Mouse (Mus musculus) neural tube, embryonic 15.5 days (tissue): ENCODE results near the gene Cd44. TPM values are rescaled to one million over a fixed set of nuclear protein-coding genes. Genes with fewer than 3 reads are reported as not detected.

Experiments
- ATAC-seq: fragments of 200-750 bp; cut with Nextera tagmentation; 2 replicates; pipeline ENCODE4 v1.8.0; 2017; ENCODE audit warnings: mild to moderate bottlenecking, moderate TSS enrichment, moderate library complexity; ENCODE audit not compliant: low FRiP score
- H3K27ac ChIP-seq: fragments of 300-500 bp; sonication (generic); replicated peaks from 2 replicates; pipeline ENCODE4 v1.5.1; 2015; ENCODE audit warnings: mild to moderate bottlenecking, inconsistent platforms
- H3K27me3 ChIP-seq: fragments of 300-500 bp; sonication (generic); replicated peaks from 2 replicates; pipeline ENCODE4 v1.6.1; 2015; ENCODE audit warnings: inconsistent platforms
- H3K36me3 ChIP-seq: fragments of 300-500 bp; sonication (generic); 2 replicates; pipeline ENCODE4 v1.6.1; 2015; ENCODE audit warnings: inconsistent platforms
- H3K4me1 ChIP-seq: fragments of 300-500 bp; sonication (generic); 2 replicates; pipeline ENCODE4 v1.6.1; 2015; ENCODE audit warnings: inconsistent platforms
- H3K4me2 ChIP-seq: fragments of 300-500 bp; sonication (generic); 2 replicates; pipeline ENCODE4 v1.6.1; 2015; ENCODE audit warnings: inconsistent platforms, mild to moderate bottlenecking, moderate library complexity
- H3K4me3 ChIP-seq: fragments of 300-500 bp; sonication (generic); replicated peaks from 2 replicates; pipeline ENCODE4 v1.5.1; 2015; ENCODE audit warnings: mild to moderate bottlenecking, inconsistent platforms
- H3K9ac ChIP-seq: fragments of 300-500 bp; sonication (generic); replicated peaks from 2 replicates; pipeline ENCODE4 v1.6.1; 2015; ENCODE audit warnings: mild to moderate bottlenecking, inconsistent platforms
- H3K9me3 ChIP-seq: fragments of 300-500 bp; sonication (generic); replicated peaks from 2 replicates; pipeline ENCODE4 v1.6.1; 2016; ENCODE audit warnings: inconsistent platforms
- WGBS: fragments of 180-500 bp; shearing (Covaris S2); methylation state at CpG from one replicate; pipeline ENCODE4 v1.1.7; 2015; ENCODE audit warnings: mixed read lengths; 5-methylcytosine and 5-hydroxymethylcytosine counted together
- polyA plus RNA-seq: library from polyadenylated mRNA; unstranded; fragments of >200 nt; fragmentation: Nextera tagmentation; extraction: Ambion mirVana; gene quantifications from 2 replicates; pipeline ENCODE4 v1.2.1, GENCODE M21; 2015

The Cd44 gene
- 6.9 and 9.8 TPM in 2 replicates for polyA plus RNA-seq

DNA sequence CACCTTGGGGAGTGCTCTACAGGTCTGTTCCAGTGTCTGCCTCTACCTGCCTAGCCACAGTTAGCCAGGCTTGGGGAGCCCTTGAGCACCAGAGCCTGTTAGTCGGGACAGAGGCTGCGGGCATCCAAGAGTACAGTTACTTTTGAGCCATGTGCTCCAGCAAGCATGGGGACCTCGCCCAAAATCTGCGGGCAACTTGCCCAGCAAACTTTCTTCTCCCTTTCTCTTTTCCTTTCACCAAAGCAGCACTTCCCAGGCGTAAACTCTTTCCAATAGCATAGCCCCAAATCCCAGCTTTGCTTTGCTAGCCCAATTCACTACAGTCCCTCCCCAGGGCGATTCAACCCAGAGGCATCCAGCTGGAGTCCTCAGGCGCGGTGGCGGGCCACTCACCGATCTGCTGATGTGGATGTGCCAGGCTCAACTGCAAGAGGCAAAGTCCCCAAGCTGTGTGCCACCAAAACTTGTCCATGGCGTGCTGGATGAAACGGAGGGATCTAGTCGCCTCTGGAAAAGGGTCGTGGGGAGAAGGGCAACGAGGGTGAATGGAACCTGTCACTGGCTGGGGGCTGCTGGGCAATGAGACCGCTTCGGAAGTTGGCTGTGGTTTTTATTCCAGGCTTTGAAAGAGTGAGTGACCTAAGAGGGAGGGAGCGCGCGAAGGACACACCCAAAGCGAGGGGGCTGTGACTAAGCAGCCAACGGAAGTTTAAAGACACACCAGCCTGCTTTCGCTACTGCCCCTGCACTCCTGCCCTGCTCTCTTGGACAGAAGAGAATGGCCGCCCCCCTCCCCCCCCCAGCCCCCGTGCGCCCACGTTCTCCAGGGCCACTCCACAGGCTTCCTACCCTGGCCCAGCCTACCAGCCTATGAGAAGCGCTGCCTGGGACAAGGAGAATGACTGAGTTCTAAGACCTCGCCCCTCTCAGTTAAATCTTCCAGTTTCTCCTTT lies at the start of gene Cd44:
Gene Cd44 (minus strand): TSS at position 791 of the 953 bp plus-strand sequence.
- ATAC-seq, result peak; percentile 41; the same call in 1 of the 2 replicates
- Histone ChIP-seq H3K36me3 (no peaks in the 10 kb centered on the region), H3K27ac (no peak within 1 kb of the TSS), H3K9ac (peak within 1 kb of the TSS; percentile 6; the same call in 1 of the 2 replicates), H3K4me2 (peak within 1 kb of the TSS; percentile 65), H3K4me1 (peaks cover 9% of the 10 kb centered on the region), H3K4me3 (peak within 1 kb of the TSS; percentile 40), H3K9me3 (no peaks in the 10 kb centered on the region), H3K27me3 (peaks cover 17% of the 10 kb centered on the region)
- WGBS, result 1% methylated on average over 27 of the region's 29 CpGs

DNA sequence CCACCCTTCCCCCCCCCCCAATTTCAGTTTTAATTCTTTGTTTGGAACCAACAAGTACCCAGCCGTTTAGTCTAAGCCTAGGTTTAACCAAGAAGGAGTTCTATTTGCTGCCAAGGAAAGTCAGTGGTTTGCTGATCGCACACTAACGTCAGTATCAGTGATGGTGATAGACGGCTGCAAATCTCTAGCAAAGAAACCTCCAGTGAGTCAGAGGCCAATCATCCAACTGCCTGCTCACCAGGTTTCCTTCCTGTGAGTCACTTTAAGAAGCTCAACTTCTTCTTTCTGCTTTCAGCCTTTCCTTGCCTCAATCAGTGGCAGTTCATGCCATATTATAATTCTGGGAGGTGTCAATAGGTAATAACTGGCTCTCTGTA lies 47.0 kb upstream of the Cd44 start:
- ATAC-seq, result no peak

DNA sequence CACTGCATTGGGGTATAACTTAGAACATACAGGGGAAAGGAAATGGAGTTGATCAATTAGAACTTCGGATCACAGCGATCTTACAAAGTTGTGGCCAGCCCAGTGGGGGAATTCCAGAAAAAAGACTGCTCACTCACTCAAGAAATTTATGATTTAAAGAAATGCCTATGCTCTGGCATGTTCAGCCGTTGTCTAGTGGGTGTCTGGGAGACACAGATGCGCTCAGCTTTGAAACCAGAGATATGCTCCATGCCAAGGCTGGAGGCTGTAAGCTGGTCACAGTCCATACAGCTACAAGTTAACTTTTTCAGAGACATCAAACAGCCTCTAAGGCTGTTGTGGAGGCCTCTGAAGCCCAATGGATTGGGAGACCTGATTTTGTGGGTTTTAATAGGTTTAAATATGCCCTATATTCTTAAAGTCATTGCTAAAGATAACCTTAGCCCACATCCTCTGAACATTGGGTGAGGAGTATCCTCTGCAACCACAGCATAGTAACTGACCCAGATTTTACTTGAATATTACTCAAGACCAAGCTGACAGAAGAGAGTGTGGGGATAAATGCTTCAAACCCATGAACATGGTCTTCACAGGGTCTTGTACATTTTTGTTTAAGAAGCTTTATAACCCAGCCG lies 46.5 kb upstream of the Cd44 start:
- H3K36me3 ChIP-seq, result no peaks in the 10 kb centered on the region
- ATAC-seq, result no peak
- H3K9ac ChIP-seq, result no peak overlapping the region
- H3K9me3 ChIP-seq, result no peaks in the 10 kb centered on the region
- H3K27ac ChIP-seq, result no peak overlapping the region
- no peak overlapping the region for H3K4me2 ChIP-seq
- 91% methylated on average over 5 of the region's 5 CpGs for WGBS
- H3K4me3 ChIP-seq, result no peak overlapping the region
- no peaks in the 10 kb centered on the region for H3K27me3 ChIP-seq
- H3K4me1 ChIP-seq, result peaks cover 13% of the 10 kb centered on the region

More for the DNA sequence above, 47.0 kb upstream of the Cd44 start:
- Histone ChIP-seq H3K27ac (no peak overlapping the region), H3K4me2 (no peak overlapping the region), H3K9me3 (no peaks in the 10 kb centered on the region), H3K36me3 (no peaks in the 10 kb centered on the region), H3K4me3 (no peak overlapping the region), H3K27me3 (no peaks in the 10 kb centered on the region), H3K9ac (no peak overlapping the region), H3K4me1 (peaks cover 11% of the 10 kb centered on the region)
- WGBS, result 84% methylated on average over 4 of the region's 4 CpGs

DNA sequence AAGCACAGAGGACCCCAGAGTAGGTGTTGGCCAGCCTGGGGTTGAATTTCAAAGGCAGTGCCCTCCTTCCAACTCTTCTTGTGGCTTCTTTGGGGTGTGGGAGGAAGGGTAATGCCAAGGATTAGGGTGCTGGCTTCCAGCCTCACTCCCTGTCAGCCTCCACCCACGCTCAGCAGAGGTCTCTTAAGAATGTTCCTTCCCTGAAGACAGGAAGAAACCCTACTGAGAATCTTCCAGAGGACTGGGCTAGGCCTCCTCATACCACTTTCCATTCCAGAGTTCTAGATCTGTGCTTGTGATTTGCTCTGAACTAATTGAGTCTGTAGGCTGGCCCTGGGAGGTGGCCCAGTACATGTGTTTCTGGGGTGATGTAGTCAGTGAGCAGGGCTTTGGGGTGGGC lies 43.6 kb upstream of the Cd44 start:
- Histone ChIP-seq H3K27ac (no peak overlapping the region), H3K9me3 (no peaks in the 10 kb centered on the region)

DNA sequence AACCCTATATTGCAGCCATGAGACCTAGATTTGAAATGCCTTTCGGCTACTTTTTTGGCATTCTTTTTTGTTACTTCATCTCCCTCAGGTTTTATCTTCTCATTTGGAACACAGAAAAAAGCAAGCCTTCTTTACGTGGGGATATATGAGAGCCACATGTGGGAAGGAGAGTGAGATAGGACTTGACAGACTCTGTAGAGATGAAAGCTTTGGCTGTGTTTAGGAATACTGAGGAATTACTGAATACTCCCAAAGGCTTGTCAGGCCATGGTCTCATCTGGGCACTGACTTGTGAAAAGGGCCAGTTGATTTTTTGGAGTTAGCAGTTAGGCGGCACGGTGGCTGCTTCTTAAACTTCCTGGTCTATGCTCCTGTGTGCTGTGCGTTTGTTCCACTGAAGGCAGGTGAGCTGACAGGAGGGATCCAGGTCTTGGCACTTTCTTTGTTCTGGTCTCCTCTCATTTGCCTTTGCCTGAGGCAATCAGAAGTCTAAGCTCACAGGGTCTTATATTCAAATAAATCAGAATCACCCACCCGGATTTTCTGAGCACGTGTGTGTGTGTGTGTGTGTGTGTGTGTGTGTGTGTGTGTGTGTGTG lies 43.0 kb upstream of the Cd44 start:
- Histone ChIP-seq H3K4me1 (peaks cover 18% of the 10 kb centered on the region), H3K4me3 (no peak overlapping the region), H3K27me3 (no peaks in the 10 kb centered on the region), H3K36me3 (no peaks in the 10 kb centered on the region), H3K27ac (no peak overlapping the region), H3K4me2 (no peak overlapping the region), H3K9ac (no peak overlapping the region), H3K9me3 (no peaks in the 10 kb centered on the region)
- 86% methylated on average over 7 of the region's 7 CpGs for WGBS
- no peak for ATAC-seq

More for the DNA sequence above, 43.6 kb upstream of the Cd44 start:
- H3K36me3 ChIP-seq, result no peaks in the 10 kb centered on the region
- no peak overlapping the region for H3K4me3 ChIP-seq
- no peak for ATAC-seq
- no peak overlapping the region for H3K4me2 ChIP-seq
- peaks cover 18% of the 10 kb centered on the region for H3K4me1 ChIP-seq
- 60% methylated on average over 1 of the region's 1 CpGs for WGBS
- no peaks in the 10 kb centered on the region for H3K27me3 ChIP-seq
- no peak overlapping the region for H3K9ac ChIP-seq

DNA sequence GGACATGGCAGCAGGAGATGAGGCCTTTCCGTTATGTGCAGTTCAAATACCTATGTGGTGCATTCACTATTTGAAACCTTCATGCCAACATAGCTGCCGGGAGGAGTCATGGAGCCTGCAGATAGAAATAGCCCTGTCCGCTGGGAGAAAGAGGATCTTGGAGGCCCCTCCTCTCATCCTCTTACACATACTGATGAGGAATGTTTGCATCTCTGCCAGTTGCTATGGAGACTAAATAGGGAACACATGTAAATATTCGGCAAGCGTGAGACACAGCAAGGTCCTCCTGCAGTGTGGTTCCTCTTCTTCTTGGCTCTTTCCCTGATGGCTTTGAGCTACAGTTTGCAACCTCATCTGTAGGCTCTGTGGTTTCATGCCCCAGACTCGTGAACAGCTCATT lies 42.5 kb upstream of the Cd44 start:
- Histone ChIP-seq H3K4me3 (no peak overlapping the region), H3K27me3 (no peaks in the 10 kb centered on the region), H3K27ac (no peak overlapping the region), H3K4me1 (peaks cover 18% of the 10 kb centered on the region), H3K4me2 (no peak overlapping the region), H3K36me3 (no peaks in the 10 kb centered on the region), H3K9me3 (no peaks in the 10 kb centered on the region), H3K9ac (no peak overlapping the region)
- peak; percentile 65; the same call in 1 of the 2 replicates for ATAC-seq
- WGBS, result 28% methylated on average over 6 of the region's 6 CpGs

DNA sequence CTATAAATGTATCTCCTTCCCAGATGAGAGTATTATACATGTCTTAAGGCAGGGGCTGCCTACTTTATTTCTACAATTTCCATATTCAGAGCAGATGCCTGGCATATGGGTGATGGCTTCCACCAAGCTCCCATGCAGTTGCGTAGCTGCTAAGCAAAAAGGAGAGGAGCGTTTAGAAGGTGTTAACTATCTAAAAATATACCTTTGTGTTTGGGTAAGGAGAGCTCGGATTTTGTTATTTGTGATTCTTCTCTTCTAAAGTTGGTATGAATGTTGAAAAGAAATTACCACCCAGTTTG lies 41.3 kb upstream of the Cd44 start:
- peaks cover 18% of the 10 kb centered on the region for H3K4me1 ChIP-seq
- no peak overlapping the region for H3K4me2 ChIP-seq
- H3K9me3 ChIP-seq, result no peaks in the 10 kb centered on the region
- no peaks in the 10 kb centered on the region for H3K36me3 ChIP-seq
- no peak overlapping the region for H3K27ac ChIP-seq
- H3K4me3 ChIP-seq, result no peak overlapping the region
- ATAC-seq, result no peak
- H3K27me3 ChIP-seq, result no peaks in the 10 kb centered on the region
- 96% methylated on average over 3 of the region's 3 CpGs for WGBS
- H3K9ac ChIP-seq, result no peak overlapping the region

DNA sequence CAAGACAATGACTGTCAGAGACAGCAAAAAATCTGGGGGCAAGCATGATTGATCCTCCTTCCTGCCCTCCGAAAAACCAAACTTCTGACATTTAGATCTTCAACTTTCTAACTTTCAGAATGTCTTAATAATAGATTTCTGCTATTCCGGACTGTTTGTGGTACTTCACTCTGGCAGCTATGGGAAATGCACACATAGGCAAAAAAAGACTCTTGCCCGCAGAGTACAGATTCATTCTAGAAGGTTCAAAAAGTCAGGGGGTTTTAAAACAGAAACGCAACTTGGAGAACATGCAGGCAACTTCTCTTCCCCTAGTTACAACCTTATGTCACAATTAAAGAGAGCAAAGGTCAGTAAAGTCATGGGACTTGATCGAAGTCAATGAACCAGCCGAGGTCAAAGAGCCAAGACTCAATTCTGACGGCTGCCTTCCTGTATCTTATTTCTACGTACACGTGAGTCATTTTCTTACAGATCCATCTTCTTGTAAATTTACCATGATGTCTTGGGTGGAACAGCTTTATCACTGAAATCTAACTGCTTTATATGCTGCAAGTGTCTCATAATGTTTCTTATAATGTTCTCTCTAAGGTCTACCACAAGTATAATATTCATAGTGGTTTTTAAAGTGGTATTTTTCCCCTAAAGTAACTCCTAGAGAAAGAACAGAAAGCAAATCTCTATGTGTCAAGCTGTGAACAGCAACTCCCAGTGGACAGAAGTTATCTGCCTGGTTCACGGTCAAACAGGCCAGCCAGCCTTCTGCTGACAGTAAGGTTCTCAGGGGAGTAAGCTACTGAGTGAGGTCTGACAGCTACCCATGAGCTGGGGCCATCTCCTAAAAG lies 40.7 kb upstream of the Cd44 start:
- H3K27me3 ChIP-seq, result no peaks in the 10 kb centered on the region
- no peak overlapping the region for H3K27ac ChIP-seq
- no peaks in the 10 kb centered on the region for H3K36me3 ChIP-seq
- no peaks in the 10 kb centered on the region for H3K9me3 ChIP-seq
- ATAC-seq, result no peak
- no peak overlapping the region for H3K9ac ChIP-seq
- peaks cover 18% of the 10 kb centered on the region for H3K4me1 ChIP-seq
- H3K4me3 ChIP-seq, result no peak overlapping the region
- H3K4me2 ChIP-seq, result no peak overlapping the region
- WGBS, result 78% methylated on average over 10 of the region's 10 CpGs

DNA sequence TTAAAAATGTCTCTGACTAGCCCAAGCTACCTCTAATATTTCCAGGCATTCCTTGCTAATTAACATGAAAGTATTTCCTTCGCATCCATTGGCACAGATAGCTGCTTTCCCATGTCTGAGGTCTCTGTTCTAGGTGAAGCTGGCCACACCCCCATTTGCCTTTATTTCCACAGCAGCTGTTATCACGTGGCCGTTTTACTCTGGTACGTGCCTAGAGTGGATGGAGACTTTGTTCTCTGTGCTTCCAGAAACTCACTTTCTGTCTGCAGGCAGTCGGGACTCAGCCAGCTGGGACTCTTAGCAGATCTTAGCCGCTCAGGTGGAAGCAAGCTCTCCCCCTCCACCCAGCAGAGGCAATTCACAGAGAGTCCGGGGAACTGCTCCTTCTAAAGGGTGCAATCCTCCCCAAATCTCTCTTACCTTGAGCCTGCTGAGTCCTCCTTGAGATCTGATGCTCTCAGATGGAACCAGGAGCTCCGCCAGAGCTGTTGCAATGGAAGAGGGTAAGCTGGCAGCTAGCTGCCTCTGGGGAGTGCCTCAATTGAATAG lies 39.4 kb upstream of the Cd44 start:
- no peaks in the 10 kb centered on the region for H3K9me3 ChIP-seq
- H3K27ac ChIP-seq, result no peak overlapping the region
- peaks cover 18% of the 10 kb centered on the region for H3K4me1 ChIP-seq
- ATAC-seq, result no peak
- WGBS, result 31% methylated on average over 8 of the region's 8 CpGs
- H3K4me3 ChIP-seq, result no peak overlapping the region
- no peak overlapping the region for H3K9ac ChIP-seq
- no peaks in the 10 kb centered on the region for H3K36me3 ChIP-seq
- 0 out of 2 replicates have a peak overlapping the region, but pooled peaks have one; percentile 7 for H3K4me2 ChIP-seq
- H3K27me3 ChIP-seq, result no peaks in the 10 kb centered on the region

DNA sequence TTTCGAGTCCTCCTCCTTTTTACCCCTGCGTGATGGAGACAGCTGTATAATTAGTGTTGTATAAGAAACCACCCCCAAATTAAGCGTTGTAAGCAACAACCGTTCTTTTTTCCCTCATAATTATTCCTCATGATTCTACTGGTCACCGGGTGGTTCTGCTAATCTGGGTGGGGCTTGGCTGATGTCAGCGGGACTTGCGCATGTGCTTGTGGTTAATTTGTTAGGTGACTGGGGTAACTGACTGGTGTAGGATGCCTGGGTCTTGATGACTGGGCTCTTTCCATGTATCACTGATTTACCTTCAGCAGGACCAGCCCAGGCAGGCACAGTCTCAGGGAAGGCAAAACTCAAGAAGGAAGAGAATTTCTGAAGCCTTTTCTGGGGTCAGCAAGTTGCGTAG lies 38.7 kb upstream of the Cd44 start:
- no peak for ATAC-seq
- H3K9me3 ChIP-seq, result no peaks in the 10 kb centered on the region
- peaks cover 18% of the 10 kb centered on the region for H3K4me1 ChIP-seq
- H3K9ac ChIP-seq, result no peak overlapping the region
- no peak overlapping the region for H3K4me2 ChIP-seq
- H3K36me3 ChIP-seq, result no peaks in the 10 kb centered on the region
- H3K27me3 ChIP-seq, result no peaks in the 10 kb centered on the region
- WGBS, result 91% methylated on average over 8 of the region's 8 CpGs
- no peak overlapping the region for H3K4me3 ChIP-seq
- no peak overlapping the region for H3K27ac ChIP-seq

DNA sequence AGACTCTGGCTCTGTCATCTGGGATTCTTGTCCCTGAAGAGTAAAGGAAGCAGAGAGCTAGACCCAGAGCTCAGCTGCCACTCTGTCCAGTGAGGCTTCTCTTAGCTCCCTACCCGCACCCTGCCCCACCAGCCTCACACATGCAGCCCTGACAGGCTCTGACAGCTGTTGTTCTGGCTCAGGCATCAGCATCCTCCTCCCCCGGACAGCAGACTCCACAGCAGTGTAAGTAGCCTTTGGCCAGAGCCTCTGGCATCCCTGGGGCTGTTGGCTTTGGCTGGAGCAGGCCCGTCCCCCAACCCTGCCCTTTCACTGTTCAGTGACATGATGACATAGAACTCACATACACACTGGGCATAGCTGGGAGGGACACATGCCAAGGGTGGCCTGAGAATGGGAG lies 35.4 kb upstream of the Cd44 start:
- Histone ChIP-seq H3K27ac (no peak overlapping the region), H3K9ac (no peak overlapping the region), H3K36me3 (no peaks in the 10 kb centered on the region), H3K27me3 (no peaks in the 10 kb centered on the region), H3K9me3 (no peaks in the 10 kb centered on the region), H3K4me2 (no peak overlapping the region), H3K4me3 (no peak overlapping the region), H3K4me1 (peaks cover 5% of the 10 kb centered on the region; the same call in 1 of the 2 replicates)
- no peak for ATAC-seq
- WGBS, result 58% methylated on average over 3 of the region's 3 CpGs
